Mouse (Mus musculus): ENCODE measurements at regions not wholly inside any gene's neighbourhood (a gene's known extent, or its start where the extent isn't known, plus 50 kb on each side); places are given as distances from the start of the nearest gene placed in this dataset.
A peak's percentile ranks its signal among the peaks of the same experiment; 100 is the strongest.

- Histone ChIP-seq H3K27ac (replicated peaks) (no peak overlapping the region), H3K9ac (no peak overlapping the region), H3K9me3 (no peaks in the 10 kb centered on the region), H3K4me2 (no peak overlapping the region), H3K27me3 (no peaks in the 10 kb centered on the region), H3K4me1 (replicated peaks) (no peaks in the 10 kb centered on the region), H3K36me3 (no peaks in the 10 kb centered on the region), H3K4me3 (no peak overlapping the region)
- no peak for ATAC-seq (ENCODE audit: low FRiP score, low read depth)
- 82% methylated on average over 5 of the region's 5 CpGs for WGBS
Observed at GRCm38 (mm10) chr10:11841094-11841493, 497.9 kb downstream of the Epm2a start.

- WGBS: 92% methylated on average over 7 of the region's 7 CpGs
- no peak for ATAC-seq (ENCODE audit: low FRiP score, low read depth)
- no peaks in the 10 kb centered on the region for H3K4me1 ChIP-seq (replicated peaks)
- no peak overlapping the region for H3K4me3 ChIP-seq
- no peaks in the 10 kb centered on the region for H3K27me3 ChIP-seq
- H3K36me3 ChIP-seq: no peaks in the 10 kb centered on the region
- H3K27ac ChIP-seq (replicated peaks): no peak overlapping the region
- H3K4me2 ChIP-seq: no peak overlapping the region
- no peaks in the 10 kb centered on the region for H3K9me3 ChIP-seq
- no peak overlapping the region for H3K9ac ChIP-seq
Observed at GRCm38 (mm10) chr10:11841494-11841893, 498.3 kb downstream of the Epm2a start.

- Histone ChIP-seq H3K27me3 (no peaks in the 10 kb centered on the region), H3K4me1 (replicated peaks) (no peaks in the 10 kb centered on the region), H3K4me2 (no peak overlapping the region), H3K4me3 (no peak overlapping the region), H3K9ac (no peak overlapping the region), H3K36me3 (no peaks in the 10 kb centered on the region), H3K27ac (replicated peaks) (no peak overlapping the region), H3K9me3 (no peaks in the 10 kb centered on the region)
- WGBS: 26% methylated on average over 1 of the region's 1 CpGs
- no peak for ATAC-seq (ENCODE audit: low FRiP score, low read depth)
Observed at GRCm38 (mm10) chr10:11846141-11846540, 502.9 kb downstream of the Epm2a start.

- no peaks in the 10 kb centered on the region for H3K36me3 ChIP-seq
- no peak overlapping the region for H3K4me2 ChIP-seq
- WGBS: 23% methylated on average over 5 of the region's 5 CpGs
- no peaks in the 10 kb centered on the region for H3K9me3 ChIP-seq
- H3K4me1 ChIP-seq (replicated peaks): peaks cover 10% of the 10 kb centered on the region; the same call in 1 of the 2 replicates
- peak; percentile 79 for ATAC-seq (ENCODE audit: low FRiP score, low read depth)
- no peaks in the 10 kb centered on the region for H3K27me3 ChIP-seq
- H3K27ac ChIP-seq (replicated peaks): peak overlapping the region; percentile 17; the same call in 1 of the 2 replicates
- no peak overlapping the region for H3K9ac ChIP-seq
- H3K4me3 ChIP-seq: no peak overlapping the region
Observed at GRCm38 (mm10) chr10:11875145-11876131, 532.2 kb downstream of the Epm2a start.

GRCm38 (mm10) chr10:11886237-11886636, 543.0 kb downstream of the Epm2a start:
- Histone ChIP-seq H3K9me3 (no peaks in the 10 kb centered on the region), H3K4me2 (no peak overlapping the region), H3K4me3 (no peak overlapping the region), H3K36me3 (no peaks in the 10 kb centered on the region), H3K27ac (replicated peaks) (no peak overlapping the region), H3K9ac (no peak overlapping the region), H3K27me3 (no peaks in the 10 kb centered on the region), H3K4me1 (replicated peaks) (no peaks in the 10 kb centered on the region)
- WGBS: 97% methylated on average over 4 of the region's 4 CpGs
- no peak for ATAC-seq (ENCODE audit: low FRiP score, low read depth)

- H3K4me3 ChIP-seq: no peak overlapping the region
- no peaks in the 10 kb centered on the region for H3K9me3 ChIP-seq
- H3K4me2 ChIP-seq: no peak overlapping the region
- H3K27ac ChIP-seq (replicated peaks): no peak overlapping the region
- no peaks in the 10 kb centered on the region for H3K36me3 ChIP-seq
- H3K27me3 ChIP-seq: no peaks in the 10 kb centered on the region
- H3K4me1 ChIP-seq (replicated peaks): no peaks in the 10 kb centered on the region
- no peak for ATAC-seq (ENCODE audit: low FRiP score, low read depth)
- H3K9ac ChIP-seq: no peak overlapping the region
- WGBS: 48% methylated on average over 2 of the region's 2 CpGs
Observed at GRCm38 (mm10) chr10:11888953-11889352, 545.7 kb downstream of the Epm2a start.

- no peaks in the 10 kb centered on the region for H3K27me3 ChIP-seq
- H3K36me3 ChIP-seq: no peaks in the 10 kb centered on the region
- no peak overlapping the region for H3K9ac ChIP-seq
- WGBS: 94% methylated on average over 3 of the region's 3 CpGs
- no peak overlapping the region for H3K4me2 ChIP-seq
- H3K9me3 ChIP-seq: no peaks in the 10 kb centered on the region
- no peak for ATAC-seq (ENCODE audit: low FRiP score, low read depth)
- H3K4me1 ChIP-seq (replicated peaks): no peaks in the 10 kb centered on the region
- H3K4me3 ChIP-seq: no peak overlapping the region
- H3K27ac ChIP-seq (replicated peaks): no peak overlapping the region
Observed at GRCm38 (mm10) chr10:11922132-11922531, 578.9 kb downstream of the Epm2a start.

- H3K4me1 ChIP-seq (replicated peaks): no peaks in the 10 kb centered on the region
- no peaks in the 10 kb centered on the region for H3K27me3 ChIP-seq
- no peak overlapping the region for H3K4me2 ChIP-seq
- no peak overlapping the region for H3K4me3 ChIP-seq
- ATAC-seq (ENCODE audit: low FRiP score, low read depth): peak; percentile 71; the same call in 1 of the 2 replicates
- 71% methylated on average over 2 of the region's 2 CpGs for WGBS
- H3K9ac ChIP-seq: no peak overlapping the region
- no peaks in the 10 kb centered on the region for H3K36me3 ChIP-seq
- no peak overlapping the region for H3K27ac ChIP-seq (replicated peaks)
- H3K9me3 ChIP-seq: no peaks in the 10 kb centered on the region
Observed at GRCm38 (mm10) chr10:11938164-11938563, 595.0 kb downstream of the Epm2a start.

GRCm38 (mm10) chr10:11942772-11943171, 599.6 kb downstream of the Epm2a start:
- Histone ChIP-seq H3K9ac (no peak overlapping the region), H3K27ac (replicated peaks) (no peak overlapping the region), H3K27me3 (no peaks in the 10 kb centered on the region), H3K9me3 (no peaks in the 10 kb centered on the region), H3K36me3 (no peaks in the 10 kb centered on the region), H3K4me1 (replicated peaks) (no peaks in the 10 kb centered on the region), H3K4me3 (no peak overlapping the region), H3K4me2 (no peak overlapping the region)
- 90% methylated on average over 2 of the region's 2 CpGs for WGBS
- no peak for ATAC-seq (ENCODE audit: low FRiP score, low read depth)

- Histone ChIP-seq H3K4me3 (no peak overlapping the region), H3K27me3 (no peaks in the 10 kb centered on the region), H3K4me2 (no peak overlapping the region), H3K4me1 (replicated peaks) (no peaks in the 10 kb centered on the region; the same call in 1 of the 2 replicates), H3K9me3 (no peaks in the 10 kb centered on the region), H3K27ac (replicated peaks) (no peak overlapping the region), H3K36me3 (no peaks in the 10 kb centered on the region), H3K9ac (no peak overlapping the region)
- 11% methylated on average over 3 of the region's 3 CpGs for WGBS
- ATAC-seq (ENCODE audit: low FRiP score, low read depth): peak; percentile 79
Observed at GRCm38 (mm10) chr10:11960327-11960922, 617.2 kb downstream of the Epm2a start.

- no peak overlapping the region for H3K4me2 ChIP-seq
- H3K27me3 ChIP-seq: no peaks in the 10 kb centered on the region
- ATAC-seq (ENCODE audit: low FRiP score, low read depth): no peak
- H3K36me3 ChIP-seq: no peaks in the 10 kb centered on the region
- no peak overlapping the region for H3K27ac ChIP-seq (replicated peaks)
- no peaks in the 10 kb centered on the region for H3K9me3 ChIP-seq
- H3K4me3 ChIP-seq: no peak overlapping the region
- H3K9ac ChIP-seq: no peak overlapping the region
- H3K4me1 ChIP-seq (replicated peaks): no peaks in the 10 kb centered on the region
- 23% methylated on average over 3 of the region's 3 CpGs for WGBS
Observed at GRCm38 (mm10) chr10:12004966-12005365, 661.8 kb downstream of the Epm2a start.

- Histone ChIP-seq H3K36me3 (no peaks in the 10 kb centered on the region), H3K4me3 (no peak overlapping the region), H3K9me3 (no peaks in the 10 kb centered on the region), H3K27ac (replicated peaks) (no peak overlapping the region), H3K9ac (no peak overlapping the region), H3K27me3 (no peaks in the 10 kb centered on the region), H3K4me2 (no peak overlapping the region), H3K4me1 (replicated peaks) (no peaks in the 10 kb centered on the region)
- WGBS: 50% methylated on average over 1 of the region's 1 CpGs
- ATAC-seq (ENCODE audit: low FRiP score, low read depth): no peak
Observed at GRCm38 (mm10) chr10:12005889-12006288, 662.7 kb downstream of the Epm2a start.

All from hindbrain, embryonic 15.5 days (tissue).